Mouse (Mus musculus): ENCODE results near the gene Olfr481. TPM values are rescaled to one million over a fixed set of nuclear protein-coding genes. Genes with fewer than 3 reads are reported as not detected.

The Olfr481 gene
- not detected for polyA plus RNA-seq (2014; fragmentation: Illumina TruSeq; extraction: RNeasy Lipid Tissue Mini Kit (QIAGEN cat#74804); ENCODE audit: low read depth, low replicate concordance)

DNA sequence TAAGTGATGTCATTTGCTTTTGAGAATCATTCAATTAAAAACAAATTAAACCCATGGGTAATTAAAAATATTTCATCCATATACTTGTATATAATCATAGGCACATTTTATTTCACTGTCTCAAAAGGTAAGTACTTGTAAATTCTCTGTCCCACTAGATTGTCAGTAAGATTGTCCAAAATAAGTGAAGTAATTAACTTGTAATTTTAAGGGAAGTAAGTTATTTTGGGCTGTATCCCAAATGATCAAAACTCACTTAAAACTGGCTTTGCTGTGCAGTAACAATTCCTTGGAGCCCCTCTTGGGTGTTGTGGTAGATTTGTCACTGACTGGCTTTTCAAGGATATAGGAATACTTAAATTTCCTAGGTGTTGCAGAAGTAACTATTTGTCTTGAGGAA, at the start of gene Olfr481:
Gene Olfr481 (plus strand): TSS at position 301 of the 400 bp plus-strand sequence.

DNA sequence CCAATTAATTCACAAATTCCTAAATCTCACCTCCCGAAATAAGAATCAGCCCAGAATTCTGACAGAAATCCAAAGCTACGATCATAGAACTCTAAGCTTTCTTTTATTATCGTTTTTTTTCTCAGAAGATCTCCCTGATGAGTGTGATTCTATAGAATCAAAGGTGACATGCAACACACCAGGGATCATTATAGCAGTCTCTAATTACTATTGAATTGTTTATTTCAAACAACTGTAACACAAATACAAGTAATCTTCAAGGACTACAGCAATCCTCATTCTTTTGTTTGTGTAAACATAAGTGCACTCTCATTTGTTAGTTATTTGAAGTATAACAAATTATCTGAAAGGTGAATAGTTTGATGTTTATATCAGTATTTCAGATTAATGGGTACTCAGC, 45.8 kb upstream of the Olfr481 start, which contains the start of gene Olfr478:
Gene Olfr478 (minus strand): TSS at position 101 of the 400 bp plus-strand sequence.

DNA sequence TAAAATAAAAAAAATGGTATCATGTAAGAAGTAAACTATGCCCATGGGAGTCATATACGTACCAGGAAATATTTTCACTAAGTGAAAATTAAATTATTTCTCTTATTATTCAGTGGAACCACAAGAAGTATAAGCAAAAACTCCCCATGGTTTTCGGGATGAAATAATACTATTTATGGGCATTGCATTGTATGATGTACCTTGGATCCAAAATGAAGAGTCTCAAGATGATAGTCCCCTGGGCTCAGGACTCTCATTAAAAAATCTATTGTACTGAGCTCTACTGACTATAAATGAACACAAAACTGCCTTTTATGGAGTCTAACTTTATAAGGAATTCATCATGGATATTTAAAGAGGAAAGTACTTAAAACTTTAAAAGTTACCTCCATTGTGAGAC, 29.3 kb upstream of the Olfr481 start, which contains the start of gene Olfr479:
Gene Olfr479 (plus strand): TSS at position 301 of the 400 bp plus-strand sequence.

DNA sequence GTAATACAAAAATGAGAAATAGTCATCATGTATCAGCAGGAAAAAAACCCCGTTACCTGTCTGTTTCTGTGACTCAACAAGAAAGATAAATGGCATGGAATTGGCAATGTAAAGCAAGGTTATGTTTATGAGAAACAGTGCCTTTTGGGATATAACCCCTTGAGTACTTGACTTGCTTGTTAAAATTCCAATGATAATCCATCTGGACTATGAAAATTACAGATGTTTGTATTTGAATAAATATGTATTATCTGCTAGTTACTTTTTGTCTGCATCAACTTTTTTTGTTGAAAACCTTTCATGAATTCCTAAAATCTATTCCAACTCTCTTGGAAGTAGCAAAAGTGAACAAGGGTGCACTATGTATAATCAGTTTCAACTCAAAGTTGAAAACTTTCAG, 12.4 kb upstream of the Olfr481 start, which contains the start of gene Olfr480:
Gene Olfr480 (minus strand): TSS at position 101 of the 400 bp plus-strand sequence.

DNA sequence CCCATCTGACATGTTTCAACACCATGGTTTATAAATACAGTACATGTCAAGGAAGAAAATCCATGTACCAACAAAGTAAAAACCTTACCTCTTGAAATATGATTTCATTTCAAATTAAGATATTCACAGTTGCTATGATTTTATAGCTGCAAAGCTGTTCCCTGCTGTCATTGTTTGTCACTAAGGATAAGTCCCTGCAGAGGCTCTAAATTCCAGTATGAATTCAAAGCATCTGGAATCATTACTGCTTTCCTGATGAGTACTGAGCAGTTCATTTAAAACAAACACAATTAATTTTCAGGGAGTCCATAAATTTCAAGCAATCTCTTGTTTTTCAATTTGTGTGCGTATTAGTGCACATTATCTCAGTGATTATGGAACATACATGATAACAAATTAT, 17.8 kb downstream of the Olfr481 start, which contains the start of gene Olfr482:
Gene Olfr482 (minus strand): TSS at position 101 of the 400 bp plus-strand sequence.

DNA sequence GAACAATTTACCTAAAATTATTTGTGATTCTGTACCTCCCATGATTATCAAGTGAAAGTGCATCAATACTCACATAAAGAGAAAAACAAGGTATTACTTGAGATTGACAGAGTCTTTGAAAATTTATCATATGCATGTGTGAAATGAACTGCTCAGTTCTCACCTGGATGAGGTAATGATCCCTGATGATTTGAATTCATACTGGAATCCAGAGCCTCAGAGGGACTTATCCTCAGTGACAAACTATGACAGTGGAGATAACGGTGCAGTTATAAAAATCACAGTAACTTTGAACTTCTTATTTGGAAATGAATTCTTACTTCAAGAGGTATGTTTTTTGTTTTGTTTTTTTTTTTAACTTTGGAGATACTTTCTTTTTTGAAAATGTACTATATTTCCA, 20.9 kb downstream of the Olfr481 start, which contains the start of gene Olfr483:
Gene Olfr483 (plus strand): TSS at position 301 of the 400 bp plus-strand sequence.

DNA sequence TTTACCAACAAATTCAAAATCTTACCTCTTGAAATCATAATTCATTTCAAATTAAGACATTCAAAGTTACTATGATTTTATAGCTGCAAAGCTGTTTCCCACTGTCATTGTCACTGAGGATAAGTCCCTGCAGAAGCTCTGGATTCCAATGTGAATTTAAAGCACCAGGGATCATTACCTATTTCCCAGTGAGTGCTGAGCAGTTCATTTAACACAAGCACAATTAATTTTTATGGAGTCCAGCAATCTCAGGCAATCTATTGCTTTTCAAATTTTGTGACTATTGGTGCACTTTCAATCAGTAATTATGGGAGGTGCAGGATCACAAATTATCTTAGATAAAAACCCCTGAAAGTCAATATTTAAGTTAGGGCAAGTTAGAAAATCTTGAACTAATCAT, 47.7 kb downstream of the Olfr481 start, which contains the start of gene Olfr484:
Gene Olfr484 (minus strand): TSS at position 101 of the 400 bp plus-strand sequence.

Other genes starting within 250 kb of the Olfr481 start
- not detected for gene Olfr470, start 232.4 kb upstream of the Olfr481 start, polyA plus RNA-seq (2014; fragmentation: Illumina TruSeq; extraction: RNeasy Lipid Tissue Mini Kit (QIAGEN cat#74804); ENCODE audit: low read depth, low replicate concordance)
- gene Olfr472, start 182.0 kb upstream of the Olfr481 start, polyA plus RNA-seq (2014; fragmentation: Illumina TruSeq; extraction: RNeasy Lipid Tissue Mini Kit (QIAGEN cat#74804); ENCODE audit: low read depth, low replicate concordance): not detected
- not detected for gene Olfr473, start 149.4 kb upstream of the Olfr481 start, polyA plus RNA-seq (2014; fragmentation: Illumina TruSeq; extraction: RNeasy Lipid Tissue Mini Kit (QIAGEN cat#74804); ENCODE audit: low read depth, low replicate concordance)
- gene Olfr474, start 125.2 kb upstream of the Olfr481 start, polyA plus RNA-seq (2014; fragmentation: Illumina TruSeq; extraction: RNeasy Lipid Tissue Mini Kit (QIAGEN cat#74804); ENCODE audit: low read depth, low replicate concordance): not detected
- gene Olfr476, start 115.1 kb upstream of the Olfr481 start, polyA plus RNA-seq (2014; fragmentation: Illumina TruSeq; extraction: RNeasy Lipid Tissue Mini Kit (QIAGEN cat#74804); ENCODE audit: low read depth, low replicate concordance): not detected
- gene Olfr477, start 93.2 kb upstream of the Olfr481 start, polyA plus RNA-seq (2014; fragmentation: Illumina TruSeq; extraction: RNeasy Lipid Tissue Mini Kit (QIAGEN cat#74804); ENCODE audit: low read depth, low replicate concordance): not detected
- not detected for gene Olfr478, start 45.9 kb upstream of the Olfr481 start, polyA plus RNA-seq (2014; fragmentation: Illumina TruSeq; extraction: RNeasy Lipid Tissue Mini Kit (QIAGEN cat#74804); ENCODE audit: low read depth, low replicate concordance)
- not detected for gene Olfr479, start 29.2 kb upstream of the Olfr481 start, polyA plus RNA-seq (2014; fragmentation: Illumina TruSeq; extraction: RNeasy Lipid Tissue Mini Kit (QIAGEN cat#74804); ENCODE audit: low read depth, low replicate concordance)
- gene Olfr480, start 12.5 kb upstream of the Olfr481 start, polyA plus RNA-seq (2014; fragmentation: Illumina TruSeq; extraction: RNeasy Lipid Tissue Mini Kit (QIAGEN cat#74804); ENCODE audit: low read depth, low replicate concordance): not detected
- gene Olfr482, start 17.7 kb downstream of the Olfr481 start, polyA plus RNA-seq (2014; fragmentation: Illumina TruSeq; extraction: RNeasy Lipid Tissue Mini Kit (QIAGEN cat#74804); ENCODE audit: low read depth, low replicate concordance): not detected
- gene Olfr483, start 21.0 kb downstream of the Olfr481 start, polyA plus RNA-seq (2014; fragmentation: Illumina TruSeq; extraction: RNeasy Lipid Tissue Mini Kit (QIAGEN cat#74804); ENCODE audit: low read depth, low replicate concordance): not detected
- gene Olfr484, start 47.6 kb downstream of the Olfr481 start, polyA plus RNA-seq (2014; fragmentation: Illumina TruSeq; extraction: RNeasy Lipid Tissue Mini Kit (QIAGEN cat#74804); ENCODE audit: low read depth, low replicate concordance): not detected
- gene Olfr485, start 80.0 kb downstream of the Olfr481 start, polyA plus RNA-seq (2014; fragmentation: Illumina TruSeq; extraction: RNeasy Lipid Tissue Mini Kit (QIAGEN cat#74804); ENCODE audit: low read depth, low replicate concordance): not detected
- gene Olfr486, start 92.9 kb downstream of the Olfr481 start, polyA plus RNA-seq (2014; fragmentation: Illumina TruSeq; extraction: RNeasy Lipid Tissue Mini Kit (QIAGEN cat#74804); ENCODE audit: low read depth, low replicate concordance): not detected
- gene Olfr487, start 134.8 kb downstream of the Olfr481 start, polyA plus RNA-seq (2014; fragmentation: Illumina TruSeq; extraction: RNeasy Lipid Tissue Mini Kit (QIAGEN cat#74804); ENCODE audit: low read depth, low replicate concordance): not detected
- gene Olfr488, start 178.5 kb downstream of the Olfr481 start, polyA plus RNA-seq (2014; fragmentation: Illumina TruSeq; extraction: RNeasy Lipid Tissue Mini Kit (QIAGEN cat#74804); ENCODE audit: low read depth, low replicate concordance): not detected
- gene Olfr490, start 209.1 kb downstream of the Olfr481 start, polyA plus RNA-seq (2014; fragmentation: Illumina TruSeq; extraction: RNeasy Lipid Tissue Mini Kit (QIAGEN cat#74804); ENCODE audit: low read depth, low replicate concordance): not detected
- not detected for gene Olfr491, start 233.6 kb downstream of the Olfr481 start, polyA plus RNA-seq (2014; fragmentation: Illumina TruSeq; extraction: RNeasy Lipid Tissue Mini Kit (QIAGEN cat#74804); ENCODE audit: low read depth, low replicate concordance)
- gene Olfr492, start 243.8 kb downstream of the Olfr481 start, polyA plus RNA-seq (2014; fragmentation: Illumina TruSeq; extraction: RNeasy Lipid Tissue Mini Kit (QIAGEN cat#74804); ENCODE audit: low read depth, low replicate concordance): not detected

Data from liver, adult 10 weeks (tissue).